Mouse (Mus musculus): Measurements from ENCODE around the gene Tbc1d8. TPM values are rescaled to one million over a fixed set of nuclear protein-coding genes. Genes with fewer than 3 reads are reported as not detected.
A peak's percentile ranks its signal among the peaks of the same experiment; 100 is the strongest.

Tbc1d8 gene
- total RNA-seq, 2 experiments from 2014 or later: 8.1 to 8.9 TPM

DNA sequence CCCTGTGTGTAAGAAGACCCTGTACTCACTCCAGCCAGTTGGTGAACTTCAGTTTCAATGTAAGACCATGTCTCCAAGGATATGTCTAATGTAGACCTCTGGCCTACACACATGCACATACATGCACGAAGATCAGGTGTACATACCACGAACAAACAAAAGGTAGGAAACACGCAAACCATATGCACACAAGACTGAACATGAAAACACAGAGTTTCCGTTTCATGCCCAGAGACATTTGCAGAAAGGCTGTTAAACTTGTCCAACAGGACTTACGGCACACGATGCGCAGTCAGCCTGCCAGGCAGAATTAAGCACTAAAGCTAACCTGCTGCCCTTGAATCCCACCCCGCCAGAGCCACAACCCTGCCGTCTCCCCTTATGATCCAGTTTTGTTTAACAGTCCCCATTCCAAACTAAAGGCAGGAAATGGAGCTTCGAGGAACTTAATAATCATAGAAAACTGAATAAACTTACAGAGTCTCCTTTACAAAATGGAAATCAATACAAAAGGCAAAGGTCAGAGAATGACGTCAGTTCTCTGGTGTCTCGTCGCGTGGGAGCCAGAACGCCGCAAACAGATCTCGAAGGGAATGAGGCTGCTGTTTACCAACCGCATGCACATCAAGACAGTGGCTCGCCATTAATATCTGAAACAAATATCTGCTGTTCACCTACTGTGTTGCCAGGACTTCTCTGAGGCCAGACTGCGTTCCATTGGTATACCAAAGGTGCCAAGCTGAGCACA, 33.1 kb downstream of the Tbc1d8 start:
- DNase-seq: no peak

DNA sequence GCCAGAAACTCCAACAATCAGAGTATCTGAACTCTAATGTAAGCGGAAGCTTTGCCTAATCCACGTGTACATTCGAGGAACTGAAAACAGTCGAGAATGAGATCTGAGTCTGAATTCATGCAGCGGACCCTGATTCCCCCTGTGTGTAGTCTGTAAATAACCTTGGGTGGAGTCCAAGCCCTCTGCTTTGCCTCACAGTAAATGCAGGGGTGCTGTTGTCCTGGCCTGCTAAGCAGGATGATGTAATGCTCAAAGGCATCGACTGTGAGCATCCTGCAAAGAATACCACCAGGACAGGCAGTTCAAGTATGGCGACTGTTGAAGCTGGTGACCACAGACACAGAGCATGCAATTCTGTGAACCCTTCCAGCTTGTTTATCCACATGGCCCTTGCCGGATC, 34.8 kb downstream of the Tbc1d8 start:
- DNase-seq: peak; percentile 54

DNA sequence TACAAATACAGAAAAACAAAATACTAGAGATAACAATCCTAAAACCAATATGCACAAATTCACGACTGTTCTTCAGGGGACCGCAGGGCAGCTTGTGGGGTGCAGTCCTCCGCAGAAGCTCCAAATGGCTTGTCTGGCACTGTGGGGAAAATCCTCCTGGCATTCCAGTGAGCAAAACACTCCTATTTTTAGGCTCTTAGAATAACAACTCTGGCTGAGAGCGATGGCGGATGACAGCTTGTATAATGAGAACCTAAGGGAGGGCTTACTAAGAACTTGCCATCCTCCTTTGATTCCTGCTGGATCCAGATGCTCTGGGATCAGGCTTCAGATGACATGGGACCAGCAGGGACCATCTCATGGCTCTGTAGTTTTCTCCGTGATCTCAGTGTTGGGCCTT, 36.9 kb downstream of the Tbc1d8 start:
- peak; percentile 31 for DNase-seq

DNA sequence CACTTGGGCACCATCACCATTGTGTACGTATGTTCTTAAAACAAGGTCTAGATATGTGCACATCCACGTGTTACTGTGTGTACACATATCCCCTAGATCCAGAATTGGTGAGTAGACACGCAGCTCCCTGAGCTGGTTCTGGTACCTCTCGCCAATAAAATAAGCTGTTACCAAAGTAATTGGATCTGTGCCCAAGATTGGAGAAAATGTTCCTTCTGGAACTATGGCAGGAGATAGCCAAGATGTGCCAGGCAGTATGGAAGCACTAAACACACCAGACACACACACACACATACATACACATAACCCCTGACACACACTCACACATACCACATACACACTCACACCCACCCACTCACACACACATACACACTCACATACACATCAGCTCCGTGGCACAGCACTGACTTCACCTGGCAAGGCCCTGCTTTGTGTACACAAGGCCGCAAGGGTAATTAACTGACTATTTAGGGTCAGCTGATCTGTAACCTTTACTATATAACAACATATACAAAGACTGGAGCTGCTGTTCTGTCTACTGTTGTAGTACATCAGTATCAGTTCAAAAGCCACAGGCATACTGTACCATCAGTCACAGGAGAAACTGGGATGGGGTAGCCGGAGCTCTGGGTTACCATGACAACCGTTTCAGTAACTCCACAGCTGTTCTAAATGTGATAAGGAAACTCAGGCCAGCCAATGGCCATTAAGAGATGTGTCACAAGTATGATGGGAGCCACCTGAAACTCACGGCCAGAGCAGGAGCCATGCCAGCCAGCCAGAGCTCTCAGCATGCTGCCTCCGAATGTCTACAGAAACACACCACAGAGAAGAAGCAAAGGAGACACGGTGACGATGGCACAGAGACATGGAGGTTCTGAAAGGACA, 38.6 kb downstream of the Tbc1d8 start:
- peak; percentile 19 for DNase-seq

DNA sequence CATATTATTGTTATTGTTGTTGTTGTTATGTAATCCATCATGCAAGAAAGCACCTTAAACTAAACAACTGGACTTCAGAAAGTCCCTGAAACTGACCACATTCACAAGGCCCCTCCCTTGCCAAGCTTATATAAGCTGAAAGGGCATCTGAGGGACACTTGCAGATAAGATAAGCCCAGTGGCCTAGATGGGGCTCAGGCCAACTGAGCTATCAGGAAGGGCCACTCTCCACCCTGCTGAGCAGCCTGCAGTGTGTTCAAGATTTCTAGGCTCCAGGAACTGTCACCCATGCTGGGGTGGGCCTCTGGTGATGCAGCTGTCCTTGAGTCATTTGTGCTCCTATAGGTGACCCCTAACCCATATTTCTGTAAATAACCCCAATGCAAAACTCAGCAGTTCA, 39.9 kb downstream of the Tbc1d8 start:
- DNase-seq: no peak

DNA sequence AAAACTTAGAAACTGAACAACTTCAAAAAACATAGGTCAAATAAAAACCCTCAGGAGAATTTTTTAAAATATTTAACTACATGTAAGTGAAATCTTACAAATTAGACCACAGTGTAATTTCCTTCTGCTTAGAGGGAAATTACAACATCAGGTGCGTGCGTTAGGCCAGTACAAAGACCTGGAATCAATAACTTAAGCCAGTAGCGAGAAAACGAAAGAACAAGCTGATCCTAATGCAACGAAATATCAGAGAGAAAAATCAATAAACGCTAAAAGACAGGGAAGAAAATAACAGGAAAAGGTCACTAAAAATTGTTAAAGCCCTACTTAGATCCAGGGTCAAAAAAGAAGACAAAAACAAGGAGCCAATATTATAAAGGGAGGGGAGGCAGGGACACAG, 44.3 kb downstream of the Tbc1d8 start:
- no peak for DNase-seq

DNA sequence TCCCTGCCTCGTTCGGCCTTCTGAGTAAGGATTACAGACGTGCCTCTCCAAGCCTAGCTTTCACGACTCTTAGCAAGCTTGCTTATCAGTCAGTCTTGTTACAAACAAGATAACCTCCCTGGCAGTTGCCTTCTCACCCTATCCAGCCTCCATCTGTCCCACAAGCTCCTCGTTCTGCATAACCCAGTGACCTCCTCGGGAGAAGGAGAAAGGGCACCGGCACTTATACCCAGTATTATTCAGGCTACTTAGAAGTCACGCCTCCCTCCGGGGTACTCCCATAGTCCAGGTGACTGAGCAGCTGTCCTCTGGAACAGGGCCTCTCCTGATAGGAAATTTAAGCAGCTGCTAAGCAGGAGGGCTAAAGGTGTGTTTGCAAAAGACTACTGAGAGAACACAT, 48.5 kb downstream of the Tbc1d8 start:
- no peak for DNase-seq

DNA sequence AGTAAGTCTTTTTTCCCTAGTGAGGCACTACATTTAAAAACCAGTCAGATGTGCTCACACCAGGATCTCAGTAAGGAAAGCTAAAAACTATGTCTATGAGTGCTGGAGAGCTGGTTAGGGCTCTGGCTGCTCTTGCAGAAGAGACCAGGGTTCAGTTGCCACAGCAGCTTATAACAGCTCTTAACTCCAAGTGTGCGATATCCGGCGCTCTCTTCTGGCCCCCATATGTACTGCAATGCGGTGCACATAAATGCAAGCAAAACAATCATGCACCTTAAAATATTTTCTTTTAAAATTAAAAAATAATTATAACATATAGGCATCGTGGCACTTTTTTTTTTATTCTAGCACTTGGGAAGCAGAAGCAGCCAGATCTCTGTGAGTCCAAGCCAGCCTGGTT, 49.5 kb downstream of the Tbc1d8 start:
- DNase-seq: no peak

DNA sequence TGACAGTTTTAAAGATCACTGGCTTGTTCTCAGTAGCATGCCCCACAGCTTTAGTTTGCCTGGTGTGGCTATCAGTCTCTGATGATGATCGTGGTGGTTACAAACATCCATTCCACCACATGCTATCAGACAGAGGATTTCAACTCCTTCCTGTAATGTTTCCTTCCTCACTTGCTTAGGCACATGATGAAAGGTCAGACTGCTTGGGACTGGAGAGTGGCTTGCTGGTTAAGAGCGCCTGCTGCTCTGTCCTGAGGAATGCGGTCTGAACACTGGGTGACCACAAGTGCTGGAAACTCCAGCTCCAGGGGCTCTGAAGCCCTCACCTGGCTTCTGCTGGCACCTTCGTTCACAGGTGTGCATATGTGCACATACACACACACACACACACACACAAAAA, 50.3 kb downstream of the Tbc1d8 start:
- no peak for DNase-seq

DNA sequence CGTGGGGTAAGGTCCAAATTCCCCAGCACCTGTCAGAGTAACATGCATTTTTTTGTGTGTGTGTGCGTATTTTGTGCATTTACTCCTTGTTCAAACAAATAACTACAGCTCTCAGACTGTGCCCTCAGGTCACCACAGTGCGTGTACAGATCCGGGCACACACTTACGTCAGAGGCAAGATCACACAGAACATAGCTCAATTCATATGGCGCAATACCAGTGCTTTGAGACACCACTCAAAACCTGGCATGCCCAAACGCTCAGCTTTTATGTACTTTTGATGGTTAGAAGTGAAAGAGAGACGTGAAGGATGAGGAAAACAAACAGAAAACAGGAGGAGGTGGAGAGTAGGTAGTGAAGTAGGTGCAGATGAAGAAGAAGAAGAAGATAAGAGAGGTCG, 53.1 kb downstream of the Tbc1d8 start:
- no peak for DNase-seq

DNA sequence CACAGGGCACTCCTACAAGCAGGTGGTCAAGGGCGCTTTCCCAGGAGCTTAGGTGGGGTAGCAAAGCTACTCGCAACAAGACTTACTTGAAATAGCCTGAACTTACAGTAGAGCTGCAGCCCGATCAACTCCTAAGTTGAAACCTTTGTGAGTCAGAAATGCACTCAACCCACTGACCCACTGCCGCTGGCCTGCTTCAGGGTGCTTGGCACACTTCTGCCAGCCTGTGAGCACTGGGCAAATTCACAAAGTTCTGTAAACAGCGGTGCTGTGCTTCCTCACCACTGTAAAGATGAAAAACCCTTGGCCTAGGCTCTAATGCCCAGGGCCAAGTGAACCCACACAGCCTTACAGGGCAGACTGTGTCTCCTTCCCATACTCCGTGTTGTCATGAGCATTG, 57.6 kb downstream of the Tbc1d8 start:
- DNase-seq: no peak

DNA sequence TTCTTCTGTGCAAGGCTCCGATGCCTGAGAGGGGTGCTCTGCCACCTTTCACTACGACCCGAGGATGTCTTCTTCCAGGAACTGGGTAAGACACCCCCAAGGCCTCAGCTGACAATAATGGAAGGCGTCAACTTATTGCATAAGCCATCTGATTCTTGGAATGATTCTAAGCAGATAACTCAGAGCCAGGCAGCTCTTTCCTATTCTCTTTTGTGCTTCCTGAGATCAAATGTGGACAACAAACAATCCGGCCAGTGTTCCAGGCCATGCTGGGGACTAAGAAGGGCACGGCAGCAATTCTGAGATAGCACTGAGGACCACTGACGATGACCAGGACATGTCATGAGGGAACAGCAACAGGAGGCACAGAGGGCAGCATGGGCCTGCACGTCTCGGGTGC, 59.7 kb downstream of the Tbc1d8 start:
- no peak for DNase-seq

DNA sequence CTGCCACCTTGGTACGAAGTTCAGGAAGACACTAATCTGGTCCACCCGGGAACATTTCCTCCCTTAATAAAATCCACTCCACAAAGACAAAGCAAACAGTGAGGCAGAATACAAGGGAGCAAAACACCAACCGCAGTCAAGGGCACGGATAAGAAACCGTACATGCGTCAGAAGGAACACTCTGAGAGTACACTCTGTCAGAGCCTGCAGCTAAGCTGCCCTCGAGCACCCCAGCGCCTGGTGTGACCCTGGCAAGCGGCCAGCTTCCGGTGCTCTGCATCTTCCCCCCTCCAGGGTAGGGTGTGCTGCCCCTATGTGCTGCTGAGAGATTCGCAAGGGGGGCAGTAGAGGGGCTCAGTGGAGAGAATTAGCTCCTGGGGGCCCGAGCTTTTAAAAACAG, 60.7 kb downstream of the Tbc1d8 start:
- peak; percentile 68 for DNase-seq

DNA sequence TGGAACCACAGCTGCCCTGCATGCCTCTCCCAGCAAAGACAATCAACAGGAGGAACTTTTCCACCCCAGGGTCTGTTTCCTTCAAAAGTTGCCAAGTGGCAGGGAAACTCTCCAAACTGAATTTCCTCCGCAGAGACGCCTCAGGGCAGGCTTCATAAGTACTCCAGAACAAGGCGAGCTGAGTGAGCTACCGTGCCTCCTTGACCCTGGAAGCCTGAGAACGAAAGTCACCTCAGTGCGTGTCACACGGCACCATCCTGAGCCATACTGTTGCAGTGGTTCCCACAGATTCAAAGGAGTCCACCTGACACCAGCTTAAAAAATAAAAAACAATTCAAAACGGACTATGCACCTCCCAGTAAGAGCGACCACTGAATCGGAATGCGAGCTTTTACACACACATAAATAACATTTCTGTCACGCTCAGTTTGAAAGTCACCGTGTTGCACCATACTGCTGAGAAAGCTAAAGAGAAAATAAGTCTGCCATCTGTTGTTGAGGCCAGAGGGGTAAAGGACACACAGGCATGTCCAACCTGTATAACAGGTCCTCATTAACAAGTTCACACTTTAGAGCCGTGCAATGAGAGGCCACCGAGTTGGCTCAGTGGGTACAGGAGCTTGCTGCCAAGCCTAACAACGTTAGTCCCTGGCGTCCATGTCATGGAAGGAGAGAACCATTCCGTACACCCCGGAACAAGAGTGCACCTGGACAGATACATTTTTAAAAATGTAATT, 68.3 kb downstream of the Tbc1d8 start:
- no peak for DNase-seq

DNA sequence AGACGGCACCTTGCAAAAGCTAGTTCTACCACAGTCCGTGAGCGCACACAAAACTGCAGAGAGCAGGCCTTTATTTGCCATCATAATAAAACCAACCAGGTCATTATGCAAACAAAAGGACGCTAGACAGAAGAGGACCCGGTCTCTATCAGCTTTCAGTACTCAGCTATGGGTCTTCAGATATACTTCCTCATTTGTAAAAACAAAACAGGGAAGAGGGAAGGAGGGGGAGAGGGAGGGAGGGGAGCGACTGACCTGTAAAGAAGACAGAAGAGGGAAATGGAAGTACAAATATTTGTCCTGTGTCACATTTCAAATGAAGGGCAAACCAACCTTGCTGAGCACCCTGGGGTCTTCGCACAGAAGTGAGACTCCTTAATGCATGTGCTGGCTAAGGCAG, 69.9 kb downstream of the Tbc1d8 start:
- DNase-seq: no peak

DNA sequence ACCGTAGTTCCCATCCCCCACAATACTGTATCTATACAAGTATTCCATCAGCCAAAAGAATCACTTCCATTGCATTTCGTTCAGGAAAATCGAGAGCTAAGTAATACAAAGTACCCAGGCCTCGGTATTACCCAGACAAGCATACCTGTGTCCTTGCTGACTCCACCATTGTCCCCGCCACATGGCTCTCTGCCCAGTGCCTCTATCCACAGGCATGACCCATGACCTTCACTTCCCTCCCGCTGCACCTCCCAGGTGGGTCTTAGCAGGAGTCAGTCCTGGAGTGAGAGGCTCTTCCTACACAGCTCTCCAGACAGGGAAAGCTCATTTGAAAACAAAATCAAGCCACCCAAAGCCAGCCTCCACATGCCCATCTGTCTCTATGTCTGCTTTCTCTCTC, 70.4 kb downstream of the Tbc1d8 start:
- no peak for DNase-seq

DNA sequence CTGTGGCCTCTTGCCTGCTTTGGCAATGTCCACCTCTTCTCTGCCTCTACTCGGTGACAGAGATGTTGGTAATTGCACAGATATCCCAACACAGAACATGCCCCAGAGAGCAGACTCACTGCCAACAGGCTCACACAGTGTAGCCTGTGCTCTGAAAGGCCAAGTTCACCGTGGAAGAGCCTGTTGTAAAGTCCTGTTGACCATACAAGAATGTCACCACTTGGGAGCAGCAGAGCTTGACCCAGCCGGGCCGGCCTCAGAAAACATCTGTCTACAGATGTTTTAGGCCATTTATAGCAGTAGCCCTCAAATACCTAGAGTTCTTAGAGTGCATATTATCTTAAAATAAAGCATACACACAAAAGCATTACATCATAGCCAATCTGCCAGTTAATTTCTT, 71.4 kb downstream of the Tbc1d8 start:
- DNase-seq: peak; percentile 42

DNA sequence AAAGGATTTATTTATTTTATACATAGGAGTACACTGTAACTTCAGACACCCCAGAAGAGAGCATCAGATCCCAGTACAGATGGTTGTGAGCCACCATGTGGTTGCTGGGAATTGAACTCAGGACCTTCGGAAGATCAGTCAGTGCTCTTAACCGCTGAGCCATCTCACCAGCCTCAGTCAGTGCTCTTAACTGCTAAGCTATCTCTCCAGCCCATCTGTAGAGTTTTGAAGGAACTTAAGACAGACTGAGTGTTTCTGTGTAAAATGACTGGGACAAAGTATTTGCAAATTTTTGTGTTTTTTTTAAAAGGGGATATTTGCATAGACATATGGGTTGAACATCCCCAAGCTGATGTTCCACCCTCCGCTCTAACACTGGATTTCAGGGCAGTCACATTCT, 78.4 kb downstream of the Tbc1d8 start:
- DNase-seq: no peak

DNA sequence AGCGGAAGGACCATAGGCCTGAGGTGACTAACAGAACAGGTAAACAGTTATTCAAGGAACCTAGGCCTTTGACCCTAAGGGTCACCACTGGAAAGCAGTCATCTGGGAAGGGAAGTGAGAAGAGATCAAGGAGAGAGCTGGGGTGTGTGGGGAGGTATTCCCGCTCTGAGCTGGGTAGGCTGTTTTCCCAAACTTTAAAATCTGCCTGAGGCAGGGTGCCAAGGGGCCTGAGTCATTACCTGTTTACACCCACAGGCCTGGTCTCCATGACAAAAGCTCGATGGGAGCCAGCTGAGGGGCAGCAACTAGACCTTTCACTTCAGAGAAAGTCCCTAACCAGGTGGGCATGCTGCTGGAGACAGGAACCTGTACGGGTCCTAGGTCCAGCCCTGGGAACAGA, 79.3 kb downstream of the Tbc1d8 start:
- DNase-seq: peak; percentile 59

DNA sequence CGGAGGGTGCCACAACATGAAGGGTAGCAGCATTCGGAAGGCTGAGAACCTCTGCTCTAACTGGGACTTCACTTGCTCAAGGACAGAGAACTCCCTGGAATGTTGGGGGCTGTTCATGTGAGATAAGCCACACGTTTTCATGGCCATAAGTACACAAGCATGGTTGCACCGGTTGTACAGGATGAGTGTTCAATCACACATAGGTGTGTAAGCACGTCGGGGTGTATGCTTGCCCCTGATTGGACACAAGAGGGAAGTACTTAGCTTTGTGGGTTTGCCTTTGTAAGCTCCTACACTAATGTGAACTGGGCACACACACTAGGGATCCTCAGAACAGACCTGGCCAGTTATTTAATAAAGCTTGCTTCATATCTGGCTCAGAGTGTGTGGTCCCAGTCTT, 80.3 kb downstream of the Tbc1d8 start:
- no peak for DNase-seq

DNA sequence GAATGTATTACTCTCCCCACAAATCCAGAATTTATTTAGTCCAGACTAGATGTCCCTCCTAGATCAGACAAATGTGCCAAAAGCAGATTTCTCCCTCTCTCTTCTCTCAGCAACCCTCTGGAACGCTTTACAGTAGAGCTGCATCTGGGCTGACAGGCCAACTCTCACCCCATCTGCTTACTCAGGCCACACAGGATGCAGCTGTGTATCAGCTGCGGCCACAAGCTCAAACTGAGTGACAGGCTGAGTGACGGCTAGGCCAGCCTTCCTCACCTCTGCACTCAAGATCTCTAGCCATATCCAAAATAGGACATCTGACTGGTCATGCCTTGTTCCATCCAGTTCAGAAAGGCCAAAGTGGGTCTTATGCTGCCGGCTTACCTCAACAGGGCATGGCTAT, 82.2 kb downstream of the Tbc1d8 start:
- no peak for DNase-seq

DNA sequence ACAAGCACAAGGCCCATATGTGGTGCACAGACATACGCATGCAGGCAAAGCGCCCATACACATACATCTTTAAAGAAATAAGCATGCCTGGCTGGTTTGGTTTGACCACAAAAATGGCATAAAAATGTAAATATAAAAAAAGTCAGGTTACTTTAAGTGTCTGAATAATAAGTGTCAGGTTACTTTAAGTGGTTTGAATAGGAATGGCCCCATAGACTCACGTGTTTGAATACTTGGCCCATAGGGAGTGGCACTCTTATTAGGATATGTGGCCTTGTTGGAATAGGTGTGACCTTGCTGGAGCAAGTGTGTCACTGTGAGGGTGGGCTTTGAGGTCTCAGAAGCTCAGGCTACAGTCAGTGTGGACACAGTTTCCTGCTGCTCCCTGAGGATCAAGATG, 83.9 kb downstream of the Tbc1d8 start:
- DNase-seq: no peak

DNA sequence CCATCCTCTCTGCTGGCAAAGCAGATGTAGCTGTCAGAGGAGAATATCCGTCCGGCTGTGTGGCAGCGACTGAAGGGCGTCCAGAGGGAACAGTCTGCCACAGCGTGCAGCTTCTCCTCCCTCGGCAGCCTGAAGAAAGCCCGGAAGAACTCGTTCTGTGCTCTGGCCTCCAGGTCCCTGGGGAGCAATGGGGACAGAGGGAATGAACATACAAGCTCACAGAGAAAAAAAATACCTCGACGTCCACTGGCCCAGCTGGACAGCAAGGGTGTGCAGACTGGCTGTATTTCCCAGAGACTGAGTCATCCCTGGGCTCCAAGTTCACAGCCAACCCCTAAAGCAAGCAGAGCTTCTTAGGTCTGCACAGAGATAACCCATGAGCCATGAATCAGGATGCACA, 84.5 kb downstream of the Tbc1d8 start:
- peak; percentile 59 for DNase-seq
